Mouse (Mus musculus) hindbrain, postnatal 0 days (tissue): ENCODE measurements at regions not wholly inside any gene's neighbourhood (a gene's known extent, or its start where the extent isn't known, plus 50 kb on each side); places are given as distances from the start of the nearest gene placed in this dataset.

Experiments used
- ATAC-seq: fragments of 200-750 bp; cut with Nextera tagmentation; 2 replicates; pipeline ENCODE4 v1.8.0; 2017; ENCODE audit warnings: mild to moderate bottlenecking, moderate TSS enrichment, moderate library complexity
- DNase-seq: peaks from one replicate; pipeline ENCODE4 v3.0.0-alpha.2; 2015; ENCODE audit warnings: low spot score
- H3K27ac ChIP-seq: fragments of 300-500 bp; sonication (generic); 2 replicates; pipeline ENCODE4 v1.5.1; 2014; ENCODE audit warnings: mild to moderate bottlenecking
- H3K27me3 ChIP-seq: fragments of 300-500 bp; sonication (generic); 2 replicates; pipeline ENCODE4 v1.6.1; 2014; ENCODE audit warnings: low read length, mixed read lengths; ENCODE audit not compliant: insufficient read depth
- H3K36me3 ChIP-seq: fragments of 300-500 bp; sonication (generic); 2 replicates; pipeline ENCODE4 v1.6.1; 2014; ENCODE audit warnings: low read length, mixed read lengths; ENCODE audit not compliant: insufficient read depth
- H3K4me1 ChIP-seq: fragments of 300-500 bp; sonication (generic); 2 replicates; pipeline ENCODE4 v1.6.1; 2014; ENCODE audit warnings: antibody characterized with exemption, low read length, mixed read lengths; ENCODE audit not compliant: insufficient read depth
- H3K4me2 ChIP-seq: fragments of 300-500 bp; sonication (generic); 2 replicates; pipeline ENCODE4 v1.6.1; 2014; ENCODE audit warnings: low read depth, mild to moderate bottlenecking, low read length, moderate library complexity, mixed read lengths
- H3K4me3 ChIP-seq: fragments of 300-500 bp; sonication (generic); 2 replicates; pipeline ENCODE4 v1.5.1; 2014; ENCODE audit warnings: low read length
- H3K9ac ChIP-seq: fragments of 300-500 bp; sonication (generic); replicated peaks from 2 replicates; pipeline ENCODE4 v1.6.1; 2014; ENCODE audit warnings: mild to moderate bottlenecking, low read length, moderate library complexity, mixed read lengths
- H3K9me3 ChIP-seq: fragments of 300-500 bp; sonication (generic); 2 replicates; pipeline ENCODE4 v1.6.1; 2016; ENCODE audit warnings: low read length, mixed read lengths
- CTCF ChIP-seq: IDR thresholded peaks from 2 replicates; pipeline ENCODE4 v1.5.1; 2016; ENCODE audit warnings: antibody characterized with exemption, control low read depth, low read depth
- WGBS: fragments of 180-500 bp; shearing (Covaris S2); extraction: QIAGEN DNeasy Blood & Tissue Kit; methylation state at CpG from one replicate; pipeline ENCODE4 v1.1.7; 2014; 5-methylcytosine and 5-hydroxymethylcytosine counted together

DNA sequence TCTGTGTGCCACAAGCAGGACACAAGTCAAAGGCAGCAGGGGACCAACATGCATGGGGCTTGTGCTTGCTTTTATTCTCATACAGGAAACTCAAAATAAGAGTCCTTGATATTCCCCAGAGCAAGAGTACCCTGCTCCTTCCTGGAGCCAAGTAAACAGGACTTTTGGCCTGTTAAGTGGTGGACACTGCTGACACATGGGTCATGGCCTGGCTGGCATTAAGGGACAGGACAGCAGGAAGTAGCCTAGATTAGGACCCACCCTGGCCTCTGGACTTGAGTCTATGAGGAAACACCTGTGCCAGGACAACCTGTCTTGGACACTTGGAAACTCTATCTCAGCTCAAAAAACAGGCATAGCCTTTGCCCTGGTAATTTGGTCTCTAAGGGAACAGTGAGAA, 181.0 kb upstream of the Jun start:
- Histone ChIP-seq H3K27me3 (no peaks in the 10 kb centered on the region), H3K4me1 (no peaks in the 10 kb centered on the region), H3K27ac (no peak overlapping the region), H3K9me3 (no peaks in the 10 kb centered on the region), H3K4me2 (no peak overlapping the region), H3K36me3 (no peaks in the 10 kb centered on the region), H3K9ac (no peak overlapping the region), H3K4me3 (no peak overlapping the region)
- ATAC-seq (no peak), DNase-seq (no peak)
- TF ChIP-seq CTCF: no peak

- WGBS: 93% methylated on average over 2 of the region's 2 CpGs
- TF ChIP-seq CTCF: no peak
- H3K9ac ChIP-seq: no peak overlapping the region
- H3K4me1 ChIP-seq: no peaks in the 10 kb centered on the region
- no peaks in the 10 kb centered on the region for H3K9me3 ChIP-seq
- no peak overlapping the region for H3K27ac ChIP-seq
- no peak overlapping the region for H3K4me3 ChIP-seq
- DNase-seq: no peak
- H3K4me2 ChIP-seq: no peak overlapping the region
- H3K36me3 ChIP-seq: no peaks in the 10 kb centered on the region
- no peaks in the 10 kb centered on the region for H3K27me3 ChIP-seq
- no peak for ATAC-seq
Observed at GRCm38 (mm10) chr4:95234030-95234555, 182.1 kb upstream of the Jun start.

DNA sequence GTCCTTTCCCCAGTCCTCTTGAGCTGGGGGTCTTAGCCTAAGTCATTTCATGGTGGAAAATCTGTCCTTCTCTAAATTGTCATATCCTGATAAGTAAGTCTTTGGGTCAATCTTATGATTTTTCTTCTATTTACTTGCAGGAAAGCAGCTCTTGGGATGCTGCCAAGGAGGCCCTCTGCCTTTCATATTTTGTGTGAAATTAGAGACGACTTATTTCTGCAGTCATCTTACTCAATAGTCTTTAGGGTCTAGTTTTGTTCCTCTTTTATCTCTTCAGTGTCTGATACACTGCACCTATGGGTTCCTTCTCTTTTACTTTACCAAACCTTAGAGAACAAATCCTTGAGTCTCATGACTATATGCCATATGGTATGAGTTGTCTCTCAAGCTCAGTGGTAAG, 196.0 kb upstream of the Jun start:
- Histone ChIP-seq H3K27ac (no peak overlapping the region), H3K9ac (no peak overlapping the region), H3K4me3 (no peak overlapping the region), H3K27me3 (no peaks in the 10 kb centered on the region), H3K9me3 (no peaks in the 10 kb centered on the region), H3K4me1 (no peaks in the 10 kb centered on the region), H3K4me2 (no peak overlapping the region), H3K36me3 (no peaks in the 10 kb centered on the region)
- no peak for DNase-seq
- 47% methylated on average over 1 of the region's 1 CpGs for WGBS
- TF ChIP-seq CTCF: no peak
- no peak for ATAC-seq

- no peak for TF ChIP-seq CTCF
Observed at GRCm38 (mm10) chr4:95249031-95249430, 197.0 kb upstream of the Jun start.

DNA sequence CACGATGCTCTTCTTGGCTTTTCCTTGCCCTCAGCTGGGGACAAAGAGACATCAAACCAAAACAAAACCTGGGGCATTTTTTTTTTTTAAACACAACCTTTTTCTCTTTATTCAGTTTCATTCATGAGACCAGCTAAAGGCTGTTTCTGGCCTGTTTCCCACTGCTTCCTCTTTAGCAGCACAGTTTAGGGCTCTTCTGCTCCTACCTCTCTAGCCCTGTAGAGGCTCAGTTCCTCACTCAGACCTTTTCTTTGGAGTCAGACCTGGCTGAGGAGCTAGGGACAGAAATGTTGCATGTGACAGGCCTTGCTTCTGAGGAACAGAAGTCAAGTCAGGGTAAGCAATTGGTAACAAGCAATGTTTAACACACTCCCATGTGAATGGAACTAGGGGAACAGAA, 198.1 kb upstream of the Jun start:
- no peak for DNase-seq
- H3K36me3 ChIP-seq: no peaks in the 10 kb centered on the region
- H3K27ac ChIP-seq: no peak overlapping the region
- H3K4me1 ChIP-seq: no peaks in the 10 kb centered on the region
- ATAC-seq: no peak
- no peaks in the 10 kb centered on the region for H3K27me3 ChIP-seq
- no peak overlapping the region for H3K4me3 ChIP-seq
- H3K9me3 ChIP-seq: no peaks in the 10 kb centered on the region
- H3K4me2 ChIP-seq: no peak overlapping the region
- 10% methylated on average over 1 of the region's 1 CpGs for WGBS
- no peak for TF ChIP-seq CTCF
- no peak overlapping the region for H3K9ac ChIP-seq

More at GRCm38 (mm10) chr4:95249031-95249430, 197.0 kb upstream of the Jun start:
- Histone ChIP-seq H3K4me2 (no peak overlapping the region), H3K4me1 (no peaks in the 10 kb centered on the region), H3K27ac (no peak overlapping the region), H3K9ac (no peak overlapping the region), H3K9me3 (no peaks in the 10 kb centered on the region), H3K27me3 (no peaks in the 10 kb centered on the region), H3K4me3 (no peak overlapping the region), H3K36me3 (no peaks in the 10 kb centered on the region)
- 87% methylated on average over 4 of the region's 4 CpGs for WGBS
- ATAC-seq: no peak
- no peak for DNase-seq

DNA sequence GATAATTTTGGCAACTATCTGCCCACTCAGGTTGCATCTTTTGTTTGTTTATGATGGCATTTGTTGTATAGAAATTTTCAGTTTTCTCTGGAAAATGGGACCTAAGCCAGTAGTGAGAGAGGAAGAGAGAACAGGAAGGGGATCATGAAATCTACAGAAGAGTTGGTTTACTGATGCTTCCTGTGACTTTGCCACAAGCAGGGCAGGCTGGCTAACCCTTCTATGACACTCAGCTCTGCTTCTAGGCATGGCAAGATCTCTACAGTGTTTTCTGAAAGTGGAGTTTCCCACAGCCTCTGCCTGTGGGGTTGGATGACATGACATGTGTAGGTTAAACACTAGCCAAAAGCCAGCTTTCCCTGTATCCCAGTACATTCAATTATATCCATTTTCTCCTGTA, 217.7 kb upstream of the Jun start:
- no peaks in the 10 kb centered on the region for H3K27me3 ChIP-seq
- no peak overlapping the region for H3K4me2 ChIP-seq
- no peak for TF ChIP-seq CTCF
- H3K9me3 ChIP-seq: no peaks in the 10 kb centered on the region
- no peak for DNase-seq
- ATAC-seq: no peak
- H3K9ac ChIP-seq: no peak overlapping the region
- no peak overlapping the region for H3K4me3 ChIP-seq
- no peak overlapping the region for H3K27ac ChIP-seq
- no peaks in the 10 kb centered on the region for H3K4me1 ChIP-seq
- H3K36me3 ChIP-seq: no peaks in the 10 kb centered on the region

- no peak overlapping the region for H3K9ac ChIP-seq
- no peaks in the 10 kb centered on the region for H3K4me1 ChIP-seq
- WGBS: 90% methylated on average over 1 of the region's 1 CpGs
- no peak for ATAC-seq
- no peak for DNase-seq
- no peaks in the 10 kb centered on the region for H3K36me3 ChIP-seq
- no peak overlapping the region for H3K4me2 ChIP-seq
- no peak for TF ChIP-seq CTCF
- H3K4me3 ChIP-seq: no peak overlapping the region
- H3K27ac ChIP-seq: no peak overlapping the region
- no peaks in the 10 kb centered on the region for H3K9me3 ChIP-seq
- H3K27me3 ChIP-seq: no peaks in the 10 kb centered on the region
Observed at GRCm38 (mm10) chr4:95270389-95270788, 218.4 kb upstream of the Jun start.
